Mouse (Mus musculus) brain, adult 2 months (tissue): ENCODE results near the gene Pnkd.
A peak's percentile ranks its signal among the peaks of the same experiment; 100 is the strongest.
"Not testable (repeated sequence)": the region's sequence is repeated elsewhere in the genome, so short reads cannot be mapped to it uniquely, and the experiment has no call there.

Source experiments
- DNase-seq: peaks from one replicate; pipeline ENCODE4 v3.0.0; 2011; ENCODE audit warnings: low read depth, low spot score

Gene Pnkd

GRCm38 (mm10) chr1:74296477-74296876, 11.7 kb downstream of the Pnkd start:
- DNase-seq = no peak

GRCm38 (mm10) chr1:74297269-74297668, 12.5 kb downstream of the Pnkd start:
- no peak for DNase-seq

- no peak for DNase-seq
These were observed 13.5 kb downstream of the Pnkd start for GRCm38 (mm10) chr1:74298157-74298750.

- peak; percentile 85 for DNase-seq
These were observed 14.3 kb downstream of the Pnkd start for GRCm38 (mm10) chr1:74298996-74299395.

- DNase-seq = peak; percentile 35
These were observed 15.8 kb downstream of the Pnkd start for GRCm38 (mm10) chr1:74300347-74301110.

- no peak for DNase-seq
These were observed 17.5 kb downstream of the Pnkd start for GRCm38 (mm10) chr1:74302229-74302628.

GRCm38 (mm10) chr1:74302835-74303234, 18.1 kb downstream of the Pnkd start:
- no peak for DNase-seq

- peak; percentile 66 for DNase-seq
These were observed 19.0 kb downstream of the Pnkd start for GRCm38 (mm10) chr1:74303509-74304338.

GRCm38 (mm10) chr1:74304339-74304790, 19.6 kb downstream of the Pnkd start:
- DNase-seq = no peak

GRCm38 (mm10) chr1:74304946-74305345, 20.2 kb downstream of the Pnkd start:
- no peak for DNase-seq

- DNase-seq = no peak
These were observed 20.8 kb downstream of the Pnkd start, which contains the start of gene Tmbim1 for GRCm38 (mm10) chr1:74305522-74305921. TSS of gene Tmbim1 (minus strand) at chr1:74305622.

- no peak for DNase-seq
These were observed 22.4 kb downstream of the Pnkd start for GRCm38 (mm10) chr1:74307146-74307545.

GRCm38 (mm10) chr1:74308001-74308964, 23.6 kb downstream of the Pnkd start:
- DNase-seq = no peak

- no peak for DNase-seq
These were observed 25.0 kb downstream of the Pnkd start for GRCm38 (mm10) chr1:74309767-74310166.

- peak; percentile 96 for DNase-seq
These were observed 28.4 kb downstream of the Pnkd start for GRCm38 (mm10) chr1:74313049-74313692.

- DNase-seq = no peak
These were observed 30.1 kb downstream of the Pnkd start for GRCm38 (mm10) chr1:74314796-74315195.

- no peak for DNase-seq
These were observed 31.5 kb downstream of the Pnkd start for GRCm38 (mm10) chr1:74316114-74316827.

GRCm38 (mm10) chr1:74318711-74319110, 34.0 kb downstream of the Pnkd start:
- DNase-seq = no peak

GRCm38 (mm10) chr1:74321396-74321795, 36.7 kb downstream of the Pnkd start:
- DNase-seq = no peak

- DNase-seq = not testable (repeated sequence)
These were observed 42.2 kb downstream of the Pnkd start for GRCm38 (mm10) chr1:74326916-74327315.
